Mouse (Mus musculus) thymus, postnatal 25 days (tissue): ENCODE measurements around the gene Myo1d.

Experiments
- DNase-seq: peaks from one replicate; pipeline ENCODE4 v3.0.0; 2022

Gene Myo1d

DNA sequence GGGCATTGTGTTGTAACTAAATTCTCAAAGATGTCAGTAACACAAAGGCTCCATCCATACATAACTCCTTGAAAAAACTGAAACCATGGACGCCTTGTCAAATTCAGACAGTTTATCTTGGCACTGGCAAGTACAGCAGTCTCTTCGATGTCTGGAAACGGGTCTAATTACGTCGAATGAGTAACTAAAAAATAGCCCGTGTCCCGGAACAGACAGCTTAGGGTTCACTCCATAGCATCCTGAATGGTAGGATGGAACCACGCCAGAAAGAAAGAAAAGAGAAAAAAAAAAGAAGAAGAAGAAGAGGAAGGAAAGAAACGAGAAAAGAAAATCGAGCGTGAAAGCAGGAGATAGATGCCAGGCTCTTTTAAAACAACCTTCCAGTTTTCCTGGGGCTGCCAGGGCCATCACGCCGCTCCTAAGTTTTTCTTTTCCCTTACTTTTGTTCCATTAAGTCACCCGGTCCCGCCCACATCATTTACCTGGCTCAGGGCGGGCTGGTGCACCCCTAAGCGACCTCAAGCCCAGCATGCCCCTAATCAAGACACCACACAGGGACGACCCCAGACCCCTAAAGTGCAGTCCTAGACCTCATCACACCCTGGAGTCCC lies 804 bp downstream of the Myo1d start:
- DNase-seq: no peak

DNA sequence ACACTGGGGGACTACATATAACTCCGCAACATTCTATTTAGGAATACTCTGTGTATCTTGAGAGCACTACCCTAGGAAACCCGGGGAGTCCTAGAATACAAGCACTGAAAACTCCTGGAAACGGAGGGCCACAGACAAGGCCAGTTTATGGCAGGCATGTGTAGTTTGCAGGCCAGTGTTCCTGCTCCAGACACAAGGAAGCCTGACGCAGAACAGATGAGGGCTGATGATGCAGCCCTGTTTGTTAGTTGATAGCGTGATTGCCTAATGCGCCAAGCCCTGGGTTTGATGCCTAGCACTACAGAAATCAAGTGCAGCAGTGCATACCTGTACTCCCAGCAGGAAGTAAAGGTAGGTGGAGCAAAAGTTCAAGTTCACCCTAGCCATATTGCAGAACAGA lies 1.7 kb downstream of the Myo1d start:
- DNase-seq: no peak

GRCm38 (mm10) chr11:80777708-80778107 lies 2.1 kb downstream of the Myo1d start:
- no peak for DNase-seq

DNA sequence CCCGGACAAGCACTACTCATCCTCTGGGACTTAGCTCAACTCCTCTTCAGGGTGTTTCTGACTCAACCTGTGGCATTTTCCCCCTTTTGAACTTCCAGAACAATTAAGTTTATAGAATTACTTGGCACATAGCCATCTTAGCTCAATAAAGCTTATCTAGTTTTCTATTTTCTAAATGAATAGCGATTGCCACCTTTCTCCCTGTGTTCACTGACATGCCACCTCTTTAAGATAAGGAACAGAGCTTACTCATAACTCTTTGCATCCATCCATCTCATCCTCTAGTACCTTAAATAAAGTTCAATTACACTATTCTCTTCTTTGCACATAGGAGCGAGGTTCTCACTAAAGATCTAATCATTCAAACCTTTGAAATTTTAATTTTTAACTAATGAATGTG lies 4.3 kb downstream of the Myo1d start:
- no peak for DNase-seq

DNA sequence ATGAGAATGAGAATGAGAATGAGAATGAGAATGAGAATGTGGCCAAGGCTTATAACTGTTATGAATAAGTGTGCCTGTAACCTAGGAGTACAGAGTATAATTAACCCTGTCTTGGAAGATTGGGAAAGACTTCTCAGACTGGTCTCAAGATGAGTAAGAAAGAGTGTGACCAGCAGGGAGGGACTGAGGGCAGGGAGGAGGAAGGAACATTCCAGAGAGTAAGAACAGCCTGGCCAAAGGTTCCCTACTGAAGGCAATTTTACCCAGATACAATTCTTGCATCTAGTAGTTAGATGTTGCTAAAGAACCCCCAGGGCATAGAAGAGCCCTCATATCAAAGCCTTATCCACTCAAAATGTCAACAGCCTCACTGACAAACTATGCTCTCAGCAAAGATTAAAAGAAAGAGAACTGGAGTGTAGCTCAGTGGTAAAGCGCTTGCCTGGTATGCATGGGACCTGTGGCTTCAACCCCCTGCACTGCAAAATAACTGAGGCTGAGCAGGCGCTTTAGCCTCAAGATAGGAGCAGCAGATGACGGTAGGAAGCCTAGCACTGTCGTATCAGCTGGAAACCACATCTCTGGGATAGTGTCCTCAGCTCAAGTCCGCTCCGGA lies 7.1 kb downstream of the Myo1d start:
- DNase-seq: no peak

- DNase-seq: no peak
These were observed 8.1 kb downstream of the Myo1d start for GRCm38 (mm10) chr11:80771596-80772250.

GRCm38 (mm10) chr11:80771186-80771585 lies 8.6 kb downstream of the Myo1d start:
- no peak for DNase-seq

- no peak for DNase-seq
These were observed 12.6 kb downstream of the Myo1d start for GRCm38 (mm10) chr11:80767320-80767617.

- no peak for DNase-seq
These were observed 13.1 kb downstream of the Myo1d start for GRCm38 (mm10) chr11:80766472-80767319.

DNA sequence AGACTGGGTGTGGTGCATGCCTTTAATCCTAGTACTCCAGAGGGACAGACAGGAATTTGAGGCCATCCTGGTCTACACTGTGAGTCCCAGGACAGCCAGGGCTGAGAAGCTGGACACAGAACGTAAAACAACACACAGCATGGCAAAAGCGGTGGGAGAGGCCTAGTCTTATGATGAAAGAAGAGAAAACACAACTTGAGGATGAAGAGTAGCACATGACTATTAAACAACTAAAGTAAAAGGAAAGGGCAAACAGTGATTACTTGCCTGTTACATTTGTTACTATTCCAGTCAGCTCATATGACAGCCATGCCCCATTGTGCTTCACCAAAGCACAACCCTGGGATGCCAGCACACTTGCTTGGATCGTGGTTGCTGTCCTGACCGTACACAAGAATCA lies 13.8 kb downstream of the Myo1d start:
- no peak for DNase-seq

DNA sequence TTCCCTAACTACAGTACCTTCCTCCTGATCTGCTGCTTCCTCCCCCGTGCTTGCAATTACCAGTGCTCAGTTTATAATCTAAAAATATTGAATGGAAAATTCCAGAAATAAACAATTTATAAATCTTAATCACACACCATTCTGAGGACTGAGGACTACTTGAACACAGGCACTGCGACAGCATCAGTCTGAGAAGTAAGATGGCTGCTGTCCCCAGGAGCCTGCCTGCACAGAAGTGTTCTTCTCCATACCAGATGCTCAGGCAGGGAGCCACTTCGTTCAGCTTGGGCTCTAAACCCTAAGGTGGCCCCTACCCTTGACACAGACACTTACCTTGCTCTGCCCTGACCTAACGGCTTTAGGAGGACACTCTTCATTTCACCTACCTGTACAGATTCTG lies 17.8 kb downstream of the Myo1d start:
- no peak for DNase-seq

DNA sequence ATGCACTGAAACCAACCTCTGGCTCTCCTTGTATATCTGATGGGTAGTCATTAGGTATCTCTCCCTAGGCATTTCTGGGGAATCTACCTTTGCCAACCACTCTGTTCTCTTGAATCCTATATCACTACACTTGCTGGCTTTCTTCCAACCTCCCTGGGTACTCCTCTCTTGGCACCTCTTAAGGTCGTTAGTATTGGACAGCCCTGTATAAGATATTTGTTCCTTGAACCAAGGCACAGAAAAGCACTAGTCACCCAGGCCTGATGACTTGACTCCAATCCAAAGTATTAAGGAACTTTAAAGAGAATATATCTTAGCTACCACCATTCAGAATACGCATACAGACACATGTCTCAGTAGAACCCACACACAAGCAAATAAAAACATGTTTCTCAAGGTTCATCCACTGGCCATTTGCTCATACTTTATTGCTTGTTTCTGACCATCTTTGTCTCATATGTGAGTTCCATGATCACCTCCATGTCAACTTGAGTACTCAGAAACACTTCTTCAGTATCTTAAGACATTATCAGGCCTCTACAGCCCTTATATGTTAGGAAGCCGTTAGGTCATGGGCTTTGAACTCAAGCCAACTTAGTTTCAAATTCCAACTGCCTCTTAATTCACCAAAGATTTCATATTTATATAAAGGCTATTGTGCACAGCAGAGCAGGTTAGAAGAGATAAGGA lies 18.4 kb downstream of the Myo1d start:
- DNase-seq: no peak

DNA sequence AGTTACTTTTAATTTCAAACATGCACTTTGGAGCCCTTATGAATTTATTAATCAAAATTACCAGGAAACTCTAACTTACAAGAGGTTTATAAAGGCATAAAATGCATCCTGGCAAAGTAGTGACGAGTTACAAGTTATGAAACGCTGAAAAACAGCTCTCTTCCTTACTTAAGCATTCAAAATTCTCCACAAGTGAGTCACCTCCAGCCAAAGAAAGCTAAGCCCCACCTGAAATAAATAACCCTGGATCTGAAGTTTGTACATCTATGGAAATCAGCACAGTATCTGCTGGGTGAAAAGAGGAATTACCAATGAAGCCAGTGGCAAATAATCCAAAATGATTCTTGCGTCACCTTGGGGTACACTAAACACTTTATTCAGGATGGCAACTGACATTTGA lies 20.8 kb downstream of the Myo1d start:
- DNase-seq: no peak

DNA sequence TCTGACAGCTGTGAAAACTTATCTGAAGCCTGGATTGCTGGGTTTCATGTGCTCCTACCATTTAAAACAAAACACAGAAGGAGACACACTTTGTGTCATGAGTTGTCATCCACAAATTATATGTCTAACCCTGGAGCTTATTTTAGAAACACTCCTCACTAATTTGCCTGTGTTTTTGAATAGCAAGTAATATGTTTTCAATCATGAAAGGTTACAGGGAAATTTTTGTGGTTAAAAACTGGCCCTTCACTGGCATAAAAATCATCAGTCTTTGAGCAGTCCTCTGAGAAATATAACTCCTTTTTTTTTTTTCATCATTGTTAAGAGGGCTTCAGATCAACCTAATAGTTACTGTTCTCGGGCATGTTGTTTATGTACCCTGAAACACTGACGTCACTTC lies 25.6 kb downstream of the Myo1d start:
- no peak for DNase-seq

GRCm38 (mm10) chr11:80751168-80751567 lies 28.7 kb downstream of the Myo1d start:
- DNase-seq: no peak

GRCm38 (mm10) chr11:80749187-80749586 lies 30.6 kb downstream of the Myo1d start:
- DNase-seq: no peak

- DNase-seq: no peak
These were observed 34.4 kb downstream of the Myo1d start for GRCm38 (mm10) chr11:80745426-80745825.

GRCm38 (mm10) chr11:80743823-80744410 lies 35.9 kb downstream of the Myo1d start:
- no peak for DNase-seq

GRCm38 (mm10) chr11:80742462-80742861 lies 37.4 kb downstream of the Myo1d start:
- DNase-seq: no peak

DNA sequence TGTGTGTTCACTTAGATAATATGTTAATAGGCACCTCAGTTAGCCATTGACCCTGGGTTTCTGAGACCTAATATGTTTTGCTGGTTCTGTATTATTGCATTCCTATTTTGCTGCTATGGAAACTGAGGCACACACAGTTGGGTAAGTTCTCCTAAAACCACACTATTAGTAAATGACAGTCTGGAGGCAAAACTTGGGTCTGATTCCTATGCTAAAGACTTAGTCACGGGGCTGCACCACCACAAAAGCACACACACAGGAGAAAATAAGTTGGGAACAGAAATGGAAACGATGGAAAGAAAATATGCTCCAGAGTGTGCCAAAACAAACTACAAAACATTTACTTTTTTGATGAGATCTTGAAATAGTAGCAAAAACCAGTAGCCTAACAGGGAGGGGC lies 45.1 kb downstream of the Myo1d start:
- no peak for DNase-seq

DNA sequence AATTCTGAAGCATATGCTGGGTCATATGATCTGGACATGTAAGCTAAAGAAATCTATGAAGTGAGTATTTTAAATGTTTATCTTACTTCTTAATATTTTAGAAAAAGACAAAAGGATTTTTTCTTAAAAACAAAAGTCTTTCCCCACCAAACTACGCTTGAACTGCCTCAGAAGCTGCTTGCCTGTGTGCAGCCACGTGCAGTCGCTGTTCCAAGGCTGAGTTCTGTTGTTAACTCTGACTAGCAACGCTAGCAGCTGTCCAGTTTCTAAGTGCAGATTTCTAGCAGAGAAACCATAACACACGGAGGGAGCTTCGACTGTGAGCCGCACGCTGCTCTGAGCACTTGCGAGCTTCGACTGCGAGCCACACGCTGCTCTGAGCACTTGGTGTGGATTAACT lies 55.1 kb downstream of the Myo1d start:
- DNase-seq: no peak

DNA sequence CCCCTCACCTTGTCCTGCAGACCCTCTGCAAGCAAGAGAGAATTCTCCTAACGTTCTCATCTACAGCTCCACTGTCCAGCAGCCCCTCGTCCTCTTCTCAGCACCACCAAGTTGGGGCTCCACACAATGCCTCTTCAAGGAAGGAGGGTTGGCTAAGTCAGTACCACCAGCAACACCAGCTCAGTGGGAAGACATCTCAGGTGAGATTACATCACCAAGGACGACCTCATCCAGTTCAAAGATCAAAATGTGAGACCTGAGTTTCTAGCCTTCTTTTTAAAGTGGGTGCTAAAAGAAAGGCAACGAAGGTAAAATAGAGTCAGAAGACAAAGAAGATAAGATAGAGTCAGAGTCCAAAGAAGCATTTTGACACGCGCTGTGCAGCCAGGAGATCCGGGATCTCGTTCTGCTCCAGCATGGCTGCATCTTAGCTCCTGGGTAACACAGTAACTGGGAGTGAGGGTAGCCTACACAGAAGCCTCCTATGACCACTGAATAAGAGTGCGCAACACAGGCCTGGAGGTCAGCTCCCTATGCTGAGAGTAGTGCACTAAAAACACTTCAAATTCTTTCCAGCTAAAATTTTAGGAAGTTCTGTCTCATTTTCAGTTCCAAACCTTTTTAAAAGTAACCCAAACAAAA lies 56.3 kb downstream of the Myo1d start:
- no peak for DNase-seq
